Mouse (Mus musculus): ENCODE measurements around the gene Asap3.

GRCm38 (mm10) chr4:136270648-136271047, 64.5 kb downstream of the Asap3 start:
- TF ChIP-seq POLR2A (IDR thresholded peaks at IDR 0.05; ENCODE audit: low read depth, low read length) (no peak), CTCF (IDR thresholded peaks at IDR 0.05; ENCODE audit: borderline replicate concordance, insufficient read depth, low read length) (no peak)

Measured in embryonic fibroblast, embryonic 13.5 days (primary cell).